Mouse (Mus musculus) lung, postnatal 25 days (tissue): ENCODE measurements around the gene Gm28043.
"Not testable (repeated sequence)": the region's sequence is repeated elsewhere in the genome, so short reads cannot be mapped to it uniquely, and the experiment has no call there.

Experiments
- DNase-seq: peaks from one replicate; pipeline ENCODE4 v3.0.0; 2022; ENCODE audit warnings: low spot score

Gm28043 gene

GRCm38 (mm10) chr17:29614115-29615023 is at the start of gene Gm28043, which contains the start of gene Rnf8:
Gm28043 (plus strand) TSS chr17:29614876.
Rnf8 (plus strand) TSS chr17:29614790.
- DNase-seq = peak; percentile 94

- no peak for DNase-seq
These were observed 49.2 kb upstream of the Gm28043 start for GRCm38 (mm10) chr17:29565521-29565920.

GRCm38 (mm10) chr17:29568435-29568834 is 46.2 kb upstream of the Gm28043 start:
- DNase-seq = no peak

- DNase-seq = no peak
These were observed 44.8 kb upstream of the Gm28043 start for GRCm38 (mm10) chr17:29569831-29570230.

GRCm38 (mm10) chr17:29579579-29580126 is 35.0 kb upstream of the Gm28043 start:
- peak; percentile 47 for DNase-seq

GRCm38 (mm10) chr17:29583569-29583968 is 31.1 kb upstream of the Gm28043 start:
- DNase-seq = no peak

GRCm38 (mm10) chr17:29584306-29584705 is 30.4 kb upstream of the Gm28043 start:
- DNase-seq = no peak

- DNase-seq = no peak
These were observed 29.9 kb upstream of the Gm28043 start for GRCm38 (mm10) chr17:29584737-29585136.

GRCm38 (mm10) chr17:29585446-29585845 is 29.2 kb upstream of the Gm28043 start:
- DNase-seq = no peak

GRCm38 (mm10) chr17:29586921-29587320 is 27.8 kb upstream of the Gm28043 start:
- no peak for DNase-seq

- DNase-seq = no peak
These were observed 25.3 kb upstream of the Gm28043 start for GRCm38 (mm10) chr17:29589221-29589898.

- no peak for DNase-seq
These were observed 18.5 kb upstream of the Gm28043 start for GRCm38 (mm10) chr17:29595891-29596770.

GRCm38 (mm10) chr17:29596771-29597132 is 17.9 kb upstream of the Gm28043 start:
- no peak for DNase-seq

GRCm38 (mm10) chr17:29599051-29599450 is 15.6 kb upstream of the Gm28043 start:
- no peak for DNase-seq

GRCm38 (mm10) chr17:29599537-29599936 is 15.1 kb upstream of the Gm28043 start:
- no peak for DNase-seq

GRCm38 (mm10) chr17:29601391-29601790 is 13.3 kb upstream of the Gm28043 start:
- peak; percentile 83 for DNase-seq

- peak; percentile 76 for DNase-seq
These were observed 11.4 kb upstream of the Gm28043 start for GRCm38 (mm10) chr17:29603283-29603682.

GRCm38 (mm10) chr17:29613453-29613852 is 1.2 kb upstream of the Gm28043 start:
- DNase-seq = not testable (repeated sequence)

GRCm38 (mm10) chr17:29615024-29615551 is 412 bp downstream of the Gm28043 start:
- no peak for DNase-seq

GRCm38 (mm10) chr17:29615616-29616015 is 940 bp downstream of the Gm28043 start:
- no peak for DNase-seq

- peak; percentile 48 for DNase-seq
These were observed 4.6 kb downstream of the Gm28043 start for GRCm38 (mm10) chr17:29619231-29619630.

- DNase-seq = no peak
These were observed 8.8 kb downstream of the Gm28043 start for GRCm38 (mm10) chr17:29623488-29623887.
